Mouse (Mus musculus): ENCODE measurements around the gene Col18a1.

Col18a1 gene

DNA sequence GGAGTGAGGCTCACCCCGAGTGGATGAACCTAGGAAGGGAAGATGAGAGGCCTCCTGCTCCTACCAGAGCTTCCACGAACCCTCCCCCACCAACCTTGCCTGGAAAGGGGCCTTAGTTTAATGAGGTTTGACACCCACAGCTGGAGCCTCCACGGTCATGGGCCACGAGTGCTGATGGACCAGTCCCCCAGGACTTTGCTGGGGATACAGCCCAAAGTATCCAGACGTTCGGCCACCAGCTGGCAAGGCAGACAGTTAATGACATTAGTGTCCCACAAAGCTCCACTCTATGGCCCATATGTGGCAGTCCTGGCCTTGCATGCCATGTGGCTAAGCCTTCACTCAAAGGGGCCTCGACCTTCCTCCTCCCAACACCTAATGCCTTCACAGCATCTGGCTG, 55.5 kb downstream of the Col18a1 start:
- in situ Hi-C loops (cut with MseI, MboI) = no loop called here

DNA sequence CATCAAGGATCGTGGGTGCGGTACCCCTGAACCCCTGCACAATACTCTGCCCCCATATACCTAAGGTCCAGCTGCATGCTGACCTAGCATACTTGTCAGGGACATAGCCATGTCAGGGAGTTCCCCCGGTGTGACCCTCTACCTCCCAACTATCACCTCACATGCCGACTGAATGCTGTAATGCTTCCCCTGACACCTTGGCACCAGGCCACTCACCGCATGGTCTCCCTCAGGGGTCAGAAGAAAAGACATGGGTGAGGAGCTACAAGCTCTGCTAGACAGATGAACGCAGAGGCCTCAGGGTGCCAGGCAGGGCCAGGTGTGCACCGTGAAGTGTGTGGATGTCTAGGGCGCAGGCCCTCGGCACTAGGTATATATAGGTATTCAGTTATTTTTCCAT, 56.3 kb downstream of the Col18a1 start:
- in situ Hi-C loops (cut with MseI, MboI) = no loop called here

DNA sequence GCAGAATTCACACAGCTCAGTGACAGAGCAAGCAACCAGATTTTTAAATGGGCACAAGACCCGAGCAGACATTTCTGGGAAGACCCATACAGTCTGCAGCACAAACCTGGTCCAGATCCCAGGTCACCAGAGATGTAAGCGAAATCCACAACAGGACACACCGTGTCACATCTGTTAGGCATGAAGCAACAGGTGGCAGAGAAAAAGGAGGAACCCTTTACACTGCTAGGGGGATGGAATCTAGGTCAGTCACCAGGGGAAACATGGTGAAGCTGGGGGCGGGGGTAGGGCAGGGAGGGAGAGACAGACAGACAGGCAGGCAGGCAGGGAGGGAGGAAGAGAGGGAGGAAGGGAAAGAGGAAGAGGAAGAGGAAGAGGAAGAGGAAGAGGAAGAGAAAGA, 58.2 kb downstream of the Col18a1 start:
- in situ Hi-C loops (cut with MseI, MboI) = no loop called here

DNA sequence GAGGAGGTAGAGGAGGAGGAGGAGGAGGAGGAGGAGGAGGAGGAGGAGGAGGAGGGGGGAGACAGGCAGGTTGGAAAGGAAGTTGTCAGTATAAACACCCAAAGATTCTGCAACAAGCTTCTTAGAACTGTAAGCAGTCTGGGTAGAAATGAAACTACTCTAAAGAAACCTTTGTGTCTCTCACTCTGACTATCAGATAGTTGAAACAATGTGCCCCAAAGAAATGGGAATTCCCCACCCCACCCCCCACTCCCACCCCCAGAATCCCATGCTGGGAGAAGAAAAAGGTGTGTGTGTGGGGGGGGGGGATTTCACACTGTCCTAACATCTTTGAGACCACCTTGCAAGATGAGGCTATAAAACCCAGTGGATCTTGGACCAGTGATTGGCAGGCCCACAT, 62.0 kb downstream of the Col18a1 start:
- in situ Hi-C loops (cut with MseI, MboI) = no loop called here

DNA sequence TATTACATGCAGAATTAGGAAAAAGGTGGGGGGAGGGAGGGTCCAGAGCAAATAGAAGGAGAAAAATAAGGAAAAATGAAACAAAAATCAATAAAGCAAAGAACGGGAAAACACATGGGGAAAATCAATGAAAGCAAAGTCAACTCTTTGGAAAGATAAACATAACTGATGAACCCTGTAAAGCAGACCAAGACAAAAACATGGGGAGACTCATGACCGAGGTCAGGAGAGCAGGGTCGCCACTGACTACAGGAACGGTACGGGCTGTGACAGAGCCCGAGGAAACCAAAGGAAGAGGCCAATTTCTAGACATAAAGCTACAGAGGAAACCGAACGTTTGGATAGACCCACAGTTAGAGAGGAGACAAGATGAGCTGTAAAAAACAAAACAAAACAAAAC, 62.7 kb downstream of the Col18a1 start:
- in situ Hi-C loops (cut with MseI, MboI) = no loop called here

DNA sequence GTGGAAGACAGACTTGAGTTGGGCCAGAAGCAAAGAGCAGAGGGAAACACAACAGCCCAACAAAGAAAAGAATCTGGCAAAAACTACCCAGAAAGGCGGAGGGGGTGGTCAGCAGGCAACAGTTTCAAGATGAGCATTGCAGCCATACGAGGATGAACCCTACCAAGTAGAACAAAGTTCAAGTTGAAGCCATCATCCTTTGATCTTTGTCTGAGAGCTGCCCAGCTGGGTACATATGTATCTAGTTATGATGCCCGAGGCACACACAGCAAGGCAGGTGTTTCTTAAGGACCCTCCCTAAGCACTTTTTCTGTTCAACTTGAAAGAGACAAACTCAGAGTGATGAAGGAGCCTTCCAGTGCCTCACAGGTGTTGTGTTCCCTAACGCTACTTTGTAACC, 66.6 kb downstream of the Col18a1 start:
- in situ Hi-C loops (cut with MseI, MboI) = no loop called here

DNA sequence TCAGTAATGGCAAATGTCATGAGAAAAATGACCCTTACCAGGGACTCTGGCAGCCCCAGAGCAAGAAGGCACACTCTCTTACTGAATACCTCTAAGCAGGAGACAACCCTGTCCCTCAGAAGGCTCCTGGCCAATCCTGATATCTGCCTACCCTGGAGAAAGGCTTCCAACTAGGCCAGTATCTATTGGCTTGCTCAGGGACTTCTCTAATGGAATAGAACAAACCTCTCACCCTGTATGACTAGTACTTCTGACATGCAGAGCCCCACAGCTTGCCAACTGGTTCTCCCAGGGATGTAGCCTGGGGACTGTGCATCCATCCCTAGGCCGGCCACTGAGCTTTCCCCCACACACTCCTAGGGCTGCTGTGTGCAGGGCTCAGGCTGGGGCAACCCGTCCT, 67.7 kb downstream of the Col18a1 start:
- in situ Hi-C loops (cut with MseI, MboI) = no loop called here

DNA sequence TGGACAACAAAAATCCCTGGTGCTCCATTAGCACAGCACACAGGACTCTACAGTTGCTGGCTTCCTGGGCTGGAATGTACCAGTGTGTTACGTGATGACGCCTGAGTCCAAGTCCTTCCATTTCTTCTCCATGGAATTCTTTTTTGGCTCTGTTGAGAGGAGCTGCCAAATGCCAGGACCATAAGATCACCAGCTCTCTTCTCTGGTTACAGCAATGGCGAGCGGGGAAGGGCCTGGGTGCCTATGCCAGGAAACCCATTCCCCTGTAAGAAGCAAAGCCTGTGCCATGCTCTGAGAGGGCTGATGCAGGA, 68.5 kb downstream of the Col18a1 start:
- in situ Hi-C loops (cut with MseI, MboI) = no loop called here

DNA sequence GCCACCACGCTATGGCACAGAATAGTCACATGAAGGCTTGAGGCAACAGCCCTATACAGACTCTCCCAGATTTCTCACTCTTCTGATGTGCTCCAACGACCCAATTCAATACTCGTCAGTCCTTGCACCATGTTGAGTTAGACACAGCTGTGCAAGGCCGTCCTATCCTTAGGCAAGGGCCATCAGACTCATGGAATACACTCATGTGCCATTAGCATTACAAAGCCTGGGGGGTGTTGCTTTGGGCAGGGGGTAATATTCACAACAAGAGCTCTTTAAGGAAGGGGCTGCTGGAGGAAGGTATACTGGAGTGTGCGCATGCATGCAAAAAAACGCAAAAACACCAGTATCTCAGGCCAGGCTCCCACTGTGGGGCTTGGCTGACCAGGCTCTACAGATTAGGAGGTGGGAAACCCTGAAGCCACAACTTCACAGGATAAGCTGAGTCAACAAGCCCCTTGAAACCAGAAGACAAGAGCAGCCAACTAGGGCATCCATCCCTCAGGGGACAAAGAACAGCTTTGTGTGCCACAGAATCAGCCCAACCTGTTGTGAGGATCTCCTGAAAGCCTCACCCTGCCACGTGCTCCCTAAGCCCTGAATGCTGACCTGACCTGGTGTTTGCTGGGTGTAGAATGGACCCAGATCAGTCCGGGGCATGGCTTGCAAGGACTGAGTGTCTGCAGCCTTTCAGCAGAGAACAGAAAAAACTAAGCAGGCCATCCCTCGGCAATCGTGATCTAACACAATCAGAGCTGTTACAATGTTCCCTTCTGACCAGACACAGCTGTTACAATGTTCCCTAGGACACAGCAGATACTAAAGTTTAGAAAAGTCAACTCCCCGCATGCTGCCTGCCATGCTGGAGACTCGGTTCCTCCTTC, 69.1 kb downstream of the Col18a1 start:
- in situ Hi-C loops (cut with MseI, MboI) = no loop called here

DNA sequence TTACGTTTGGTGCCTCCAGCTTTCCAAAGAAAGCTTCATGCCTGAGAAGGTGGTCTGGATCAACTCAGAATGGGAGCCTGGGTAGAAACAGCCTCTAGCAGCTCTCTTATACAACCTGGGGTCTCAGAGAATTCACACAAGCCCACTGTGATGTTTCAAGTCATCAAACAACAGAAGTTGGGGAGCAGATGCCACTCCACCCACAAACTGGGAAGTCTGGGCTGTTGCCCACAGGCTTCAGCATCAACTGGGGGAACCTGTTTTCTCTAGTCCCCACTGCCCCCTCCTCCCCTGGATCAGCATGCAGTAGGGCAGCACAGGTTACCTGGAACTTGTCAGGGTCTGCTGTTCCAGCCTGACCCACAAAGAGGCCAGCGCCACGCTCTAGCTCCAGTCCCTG, 70.7 kb downstream of the Col18a1 start:
- in situ Hi-C loops (cut with MseI, MboI) = no loop called here

DNA sequence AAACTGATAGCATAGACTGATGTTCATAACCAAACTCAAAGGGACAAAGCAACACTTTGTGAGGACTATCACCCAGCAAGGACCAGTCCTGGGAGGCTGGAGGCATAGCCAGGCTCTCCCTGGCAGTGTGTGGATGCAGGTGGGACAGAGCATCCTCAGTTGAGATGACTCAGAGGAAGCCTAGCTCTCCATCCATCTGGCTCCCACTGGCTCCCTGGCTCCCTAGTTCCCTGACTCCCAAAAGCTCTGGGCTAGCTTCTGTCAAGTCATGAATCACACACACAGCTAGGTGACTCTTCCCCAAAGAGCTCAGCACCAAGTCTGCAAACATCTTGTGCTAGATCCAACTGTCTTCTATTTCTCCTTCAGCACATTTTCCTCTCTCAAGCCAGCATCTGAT, 72.5 kb downstream of the Col18a1 start:
- in situ Hi-C loops (cut with MseI, MboI) = no loop called here

DNA sequence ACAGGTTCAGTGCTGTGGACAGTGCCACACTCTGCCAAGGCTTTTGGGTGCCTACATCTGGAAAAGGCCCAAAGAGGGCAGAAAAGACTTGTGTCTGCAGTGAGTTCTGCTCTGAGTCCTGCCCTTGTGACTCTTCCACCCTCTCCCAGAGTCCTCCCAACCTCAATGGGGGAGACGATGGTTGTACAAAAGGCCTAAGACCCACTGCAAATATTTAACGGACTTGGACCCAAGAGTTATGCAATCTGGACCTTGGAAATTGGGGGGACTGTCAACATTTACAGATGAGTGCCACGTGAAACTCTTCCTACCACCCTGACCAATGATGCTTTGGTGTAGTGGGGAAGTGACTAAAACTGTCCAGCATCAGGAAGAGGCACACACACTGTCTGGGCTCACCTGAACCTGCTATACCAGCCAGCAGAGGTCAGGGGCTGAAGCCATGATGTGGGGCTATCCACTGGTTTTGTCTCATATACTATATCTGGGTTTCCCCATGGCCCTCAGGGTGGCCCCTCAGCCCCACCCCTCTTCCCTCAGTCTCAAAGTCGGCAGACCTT, 74.7 kb downstream of the Col18a1 start:
- in situ Hi-C loops (cut with MseI, MboI) = no loop called here

DNA sequence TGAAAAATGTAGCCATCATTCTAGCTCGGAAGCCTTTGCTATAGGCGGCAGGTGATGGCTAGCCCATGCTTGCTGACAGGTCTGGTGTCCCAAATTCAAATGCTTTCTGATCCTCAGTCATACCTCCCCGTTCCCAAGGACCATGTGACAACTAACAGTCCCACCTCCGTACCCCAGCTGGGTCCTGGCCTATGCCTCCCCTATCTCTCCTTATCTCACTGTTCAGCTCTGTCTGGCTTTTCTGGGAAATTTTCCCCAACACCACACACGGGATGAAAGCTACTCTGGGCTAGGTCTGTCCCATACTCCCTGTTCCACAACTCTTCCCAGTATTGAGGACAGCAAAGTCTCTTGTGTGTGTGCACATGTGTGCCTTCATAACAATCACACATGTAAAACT, 76.3 kb downstream of the Col18a1 start:
- in situ Hi-C loops (cut with MseI, MboI) = no loop called here

DNA sequence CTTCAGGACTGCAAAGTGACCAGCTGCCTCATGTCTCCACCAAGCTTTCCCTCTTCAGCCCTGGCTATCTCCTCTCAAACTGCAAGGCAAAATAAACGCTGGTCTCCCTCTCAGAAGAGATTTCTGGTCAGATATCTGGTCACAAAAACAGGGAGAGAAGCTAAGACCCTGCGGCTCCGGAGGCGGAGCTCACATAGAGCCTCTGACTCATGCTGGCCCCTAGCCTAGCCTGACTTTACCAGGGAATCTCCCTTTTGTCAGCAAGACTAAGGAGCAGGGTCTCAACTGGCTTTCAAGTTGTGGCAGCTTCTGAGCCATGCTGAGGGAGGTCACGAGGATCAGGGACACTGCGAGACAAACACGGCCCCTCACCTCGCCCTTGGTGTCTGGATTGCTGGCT, 77.0 kb downstream of the Col18a1 start:
- in situ Hi-C loops (cut with MseI, MboI) = no loop called here

DNA sequence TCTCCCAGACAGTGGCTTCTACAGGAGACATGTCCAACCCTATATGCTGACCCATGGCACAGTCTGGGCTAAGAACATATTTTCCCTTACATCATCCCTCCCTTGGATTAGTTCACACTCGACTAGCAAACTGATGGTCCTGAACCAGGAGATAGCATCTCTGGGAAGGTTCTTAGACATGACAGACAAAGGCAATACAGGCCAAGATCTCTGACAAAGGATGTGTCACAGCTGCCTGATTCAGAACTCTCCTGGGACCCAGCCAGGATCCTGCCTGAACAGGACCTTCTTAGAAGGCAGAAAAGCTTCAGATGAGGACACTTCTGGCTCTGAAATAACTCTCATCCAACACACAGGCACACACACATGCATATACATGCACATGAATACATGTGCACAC, 81.8 kb downstream of the Col18a1 start:
- in situ Hi-C loops (cut with MseI, MboI) = no loop called here

DNA sequence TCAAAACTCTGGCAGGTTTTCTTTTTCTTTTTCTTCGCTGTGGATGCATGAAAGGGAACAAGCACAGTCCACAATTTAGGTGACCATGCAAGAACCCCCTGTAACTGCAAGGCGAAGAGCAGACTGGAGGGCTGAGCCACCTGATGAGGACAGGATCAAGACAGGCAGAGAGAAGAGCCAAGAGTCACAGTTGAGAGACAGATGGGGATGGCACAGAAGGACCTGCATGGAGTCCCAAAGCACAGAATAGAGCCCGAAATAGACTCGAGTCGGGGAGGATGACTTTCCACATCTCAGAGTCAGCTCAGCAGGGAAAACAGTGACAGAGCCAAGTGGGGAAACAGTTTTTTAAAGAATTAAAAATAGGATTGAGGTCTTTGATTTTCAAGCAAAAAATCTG, 83.4 kb downstream of the Col18a1 start:
- in situ Hi-C loops (cut with MseI, MboI) = no loop called here

DNA sequence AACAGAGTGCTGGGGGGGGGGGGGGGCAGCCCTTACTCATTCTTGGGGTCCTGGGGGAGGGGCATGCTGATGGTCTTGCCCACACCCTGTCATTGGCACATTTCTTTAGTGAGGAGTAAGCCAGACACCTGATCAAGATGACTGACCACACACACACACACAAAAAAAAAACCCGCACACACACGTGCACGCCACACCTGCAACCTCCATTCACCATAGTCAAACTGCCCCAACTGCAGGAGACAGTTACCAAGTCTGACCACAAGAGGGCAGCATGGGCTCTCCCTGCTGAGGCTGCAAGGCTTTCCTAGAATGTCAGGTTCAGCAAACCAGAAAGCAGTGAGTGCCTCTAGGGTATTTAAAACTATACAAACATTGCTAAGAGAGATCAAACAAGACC, 83.9 kb downstream of the Col18a1 start:
- in situ Hi-C loops (cut with MseI, MboI) = no loop called here

DNA sequence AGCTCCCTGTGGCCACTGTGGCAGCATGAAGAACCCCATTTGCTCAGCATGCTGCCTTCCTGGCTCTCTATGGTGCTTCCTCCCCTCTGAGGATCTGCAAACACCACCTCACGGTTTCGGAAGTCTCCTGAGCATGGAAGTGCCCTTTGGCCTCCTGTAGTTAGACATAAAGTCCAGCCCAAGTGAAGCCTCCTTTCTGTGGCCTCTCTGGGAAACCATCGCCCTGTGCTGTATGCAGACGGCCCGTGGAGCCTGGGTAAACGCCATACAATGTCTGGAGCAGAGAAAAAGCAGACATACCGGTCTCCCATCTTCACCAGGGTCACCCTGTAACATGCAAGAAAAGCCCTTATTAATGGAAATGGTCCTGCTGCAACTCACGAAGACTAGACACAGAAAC, 87.4 kb downstream of the Col18a1 start:
- in situ Hi-C loops (cut with MseI, MboI) = no loop called here

DNA sequence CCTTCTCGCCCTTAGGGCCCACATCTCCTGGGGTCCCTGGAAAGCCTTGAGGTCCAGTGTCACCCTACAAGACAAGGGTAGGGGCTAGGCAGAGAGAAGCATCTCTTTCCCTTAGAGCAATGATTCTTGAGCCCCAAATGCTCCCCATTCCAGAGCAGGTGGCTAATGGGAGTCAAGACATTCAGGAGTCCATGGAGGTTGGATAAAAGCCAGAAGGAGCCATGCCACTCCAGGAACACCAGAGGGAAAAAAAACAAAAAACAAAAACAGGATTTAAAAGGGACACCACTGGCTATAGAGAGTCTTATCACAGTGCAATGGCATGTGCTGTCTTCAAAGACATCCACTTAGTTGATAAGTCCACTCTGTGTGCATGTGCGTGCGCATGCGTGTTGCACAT, 87.9 kb downstream of the Col18a1 start:
- in situ Hi-C loops (cut with MseI, MboI) = no loop called here

DNA sequence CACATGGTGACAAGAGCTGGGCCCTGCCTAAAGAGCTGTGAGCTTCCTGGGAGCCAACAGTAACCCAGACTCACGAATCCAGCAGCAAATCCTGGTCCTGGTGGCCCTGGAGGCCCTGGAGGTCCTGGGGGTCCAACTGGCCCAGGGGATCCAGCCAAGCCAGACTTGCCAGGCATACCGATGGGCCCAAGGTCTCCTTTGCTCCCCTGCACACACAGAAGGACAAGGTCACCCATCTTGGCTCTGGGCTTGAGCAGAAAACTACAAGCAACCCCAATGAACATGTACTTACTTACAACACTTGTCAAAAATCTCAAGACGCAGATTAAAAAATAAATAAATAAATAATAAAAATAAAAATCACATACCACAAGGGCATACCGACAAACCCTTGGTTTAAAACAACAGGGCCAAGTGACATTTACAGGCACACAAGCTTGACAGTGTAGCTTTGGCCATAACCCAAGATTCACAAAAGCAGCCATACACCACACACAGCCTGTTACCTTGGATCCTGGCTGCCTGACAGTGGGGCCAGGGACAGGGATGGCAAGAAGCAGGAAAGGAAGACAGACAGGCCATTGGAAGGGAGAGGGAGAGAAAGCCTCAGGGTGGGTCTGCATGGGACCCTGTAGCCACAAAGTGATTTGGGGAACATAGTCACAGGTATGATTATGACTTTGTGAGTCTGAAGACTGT, 91.9 kb downstream of the Col18a1 start:
- in situ Hi-C loops (cut with MseI, MboI) = no loop called here

DNA sequence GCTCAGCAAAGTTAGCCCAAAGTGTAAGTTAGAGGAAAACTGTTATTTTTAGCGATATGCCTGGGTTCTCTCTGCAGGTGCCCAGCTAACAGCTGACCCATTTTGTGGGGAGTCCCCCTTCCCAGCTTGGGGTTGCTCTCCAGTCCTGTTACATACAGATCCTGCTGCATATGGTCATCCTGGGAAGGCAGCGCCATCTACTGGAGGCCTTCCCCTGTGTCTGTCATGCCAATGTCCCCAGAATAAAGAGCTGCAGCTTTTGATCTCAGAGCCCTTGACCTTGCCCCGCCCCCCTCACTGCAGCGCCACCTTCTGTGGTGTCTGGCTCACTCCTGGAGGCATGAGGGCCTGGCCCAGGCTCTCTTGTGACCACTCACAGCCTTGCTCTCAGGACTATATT, 96.3 kb downstream of the Col18a1 start:
- in situ Hi-C loops (cut with MseI, MboI) = no loop called here

DNA sequence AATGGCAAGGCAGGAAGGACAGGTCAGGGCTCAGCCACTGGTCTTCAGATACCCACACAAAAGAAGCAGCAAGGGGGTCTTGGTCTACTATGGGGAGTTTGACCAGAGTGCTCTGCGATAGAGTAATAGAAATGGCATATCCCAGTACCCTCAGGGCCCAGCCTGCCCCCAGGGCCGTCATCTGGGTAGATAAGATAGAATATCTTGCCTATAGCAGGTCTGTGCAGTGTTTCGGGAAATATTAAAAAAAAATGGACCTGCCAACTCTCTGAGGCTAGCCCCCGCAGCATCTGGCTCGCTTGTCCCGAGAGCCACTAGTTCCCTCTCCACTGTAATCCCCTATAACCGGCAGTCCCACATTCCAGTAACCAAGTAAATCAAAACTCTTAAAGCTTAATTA, 97.9 kb downstream of the Col18a1 start:
- in situ Hi-C loops (cut with MseI, MboI) = no loop called here

DNA sequence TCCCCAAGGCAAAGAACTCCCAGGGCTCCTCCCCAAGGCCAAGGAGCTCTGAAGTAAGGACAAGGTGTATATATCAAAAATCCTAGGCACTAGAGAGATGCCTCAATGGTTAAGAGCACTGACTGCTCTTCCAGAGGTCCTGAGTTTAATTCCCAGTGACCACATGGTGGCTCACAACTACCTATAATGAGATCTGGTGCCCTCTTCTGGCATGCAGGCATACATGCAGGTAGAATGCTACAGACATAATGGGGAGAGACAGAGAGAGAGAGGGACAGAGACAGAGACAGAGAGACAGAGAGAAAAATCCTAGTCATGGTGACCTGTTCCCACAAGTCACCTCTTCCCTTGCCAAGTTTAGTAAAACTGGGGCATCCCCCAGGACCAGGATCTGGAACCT, 101.7 kb downstream of the Col18a1 start:
- in situ Hi-C loops (cut with MseI, MboI) = no loop called here

Measured in mouse trophoblast stem cell (cell line).